ENCODE assay signal across 8 mouse cellular contexts in genomic region chr11:98785772-98786281, GRCm38 (mm10). TPM values are rescaled to one million over a fixed set of nuclear protein-coding genes. Genes with fewer than 3 reads are reported as not detected.
DNase-seq lines count a peak whose midpoint lies in the region; ATAC-seq and TF ChIP-seq lines count a peak whose summit lies in the region.

No protein-coding gene starts in this region.

- peak; percentile 57 for DNase-seq in CD4-positive helper T cell, adult 2 months (ENCODE audit: low read depth, low spot score)
- DNase-seq in adrenal gland, postnatal 36 days = peak; percentile 76 to 84
- DNase-seq in forebrain, embryonic 10.5 days (ENCODE audit: extremely low spot score, low spot score) = peak; percentile 62
- DNase-seq in kidney, postnatal 0 days (ENCODE audit: low spot score) = peak; percentile 94
- no peak for DNase-seq in liver, embryonic 14.5 days (ENCODE audit: low read depth in 3 of 3, low spot score in 3 of 3)
- DNase-seq in thymus, postnatal 10 days (ENCODE audit: low spot score in 2 of 2) = peak; percentile 64 to 75

- no peak for ATAC-seq in heart, embryonic 14.5 days (ENCODE audit: insufficient number of reproducible peaks, insufficient read depth, low FRiP score, low read depth)
- ATAC-seq in kidney, postnatal 0 days (replicated peaks; ENCODE audit: low FRiP score, low read depth) = no peak
- no peak for ATAC-seq in liver, embryonic 14.5 days (ENCODE audit: insufficient read depth)
- no peak for ATAC-seq in neural tube, embryonic 13.5 days (ENCODE audit: low read depth)

- peak overlapping the region; percentile 59 for H3K4me2 ChIP-seq in heart, embryonic 14.5 days (ENCODE audit: low read length)
- peak overlapping the region; percentile 53 for H3K4me2 ChIP-seq in kidney, postnatal 0 days (ENCODE audit: low read length)
- peak overlapping the region; percentile 20 for H3K4me2 ChIP-seq in liver, embryonic 14.5 days (ENCODE audit: low read depth)
- H3K4me2 ChIP-seq in neural tube, embryonic 13.5 days = peak overlapping the region; percentile 44

- H3K27me3 ChIP-seq in forebrain, embryonic 10.5 days (ENCODE audit: poor library complexity, severe bottlenecking) = peaks cover 20% of the 10 kb centered on the region
- no peaks in the 10 kb centered on the region for H3K27me3 ChIP-seq in heart, embryonic 14.5 days (ENCODE audit: control insufficient read depth, insufficient read depth, low read length)
- no peaks in the 10 kb centered on the region for H3K27me3 ChIP-seq in kidney, postnatal 0 days (ENCODE audit: insufficient read depth, low read length)
- no peaks in the 10 kb centered on the region for H3K27me3 ChIP-seq in liver, embryonic 14.5 days (ENCODE audit: control insufficient read depth, insufficient read depth, low read length)
- H3K27me3 ChIP-seq in neural tube, embryonic 13.5 days = no peaks in the 10 kb centered on the region

- H3K27ac ChIP-seq in forebrain, embryonic 10.5 days = peak overlapping the region; percentile 83
- peak overlapping the region; percentile 90 to 98 for H3K27ac ChIP-seq in heart, embryonic 14.5 days (replicated peaks in 1 of 2; ENCODE audit: control insufficient read depth in 1 of 2, insufficient read depth in 1 of 2, low read depth in 2 of 2, low read length in 2 of 2)
- H3K27ac ChIP-seq in kidney, postnatal 0 days = peak overlapping the region; percentile 99
- H3K27ac ChIP-seq in liver, embryonic 14.5 days = no peak overlapping the region
- H3K27ac ChIP-seq in neural tube, embryonic 13.5 days (replicated peaks) = peak overlapping the region; percentile 89

- H3K36me3 ChIP-seq in forebrain, embryonic 10.5 days (replicated peaks) = no peaks in the 10 kb centered on the region
- H3K36me3 ChIP-seq in heart, embryonic 14.5 days (ENCODE audit: control insufficient read depth, insufficient read depth, low read length) = no peaks in the 10 kb centered on the region
- H3K36me3 ChIP-seq in kidney, postnatal 0 days (ENCODE audit: insufficient read depth, low read length) = no peaks in the 10 kb centered on the region
- no peaks in the 10 kb centered on the region for H3K36me3 ChIP-seq in liver, embryonic 14.5 days (replicated peaks; ENCODE audit: control insufficient read depth, insufficient read depth, low read depth)
- no peaks in the 10 kb centered on the region for H3K36me3 ChIP-seq in neural tube, embryonic 13.5 days

- WGBS in forebrain, embryonic 10.5 days = 11% methylated on average over 12 of the region's 12 CpGs
- WGBS in heart, embryonic 14.5 days = 3% methylated on average over 12 of the region's 12 CpGs
- 2% methylated on average over 12 of the region's 12 CpGs for WGBS in kidney, postnatal 0 days
- 7% methylated on average over 12 of the region's 12 CpGs for WGBS in liver, embryonic 14.5 days (ENCODE audit: insufficient replicate concordance)
- WGBS in neural tube, embryonic 13.5 days = 12% methylated on average over 12 of the region's 12 CpGs

- no peak for TF ChIP-seq EP300 in liver, embryonic 14.5 days (IDR thresholded peaks at IDR 0.05; ENCODE audit: low read depth)

- H3K4me3 ChIP-seq in forebrain, embryonic 10.5 days = peak overlapping the region; percentile 34
- peak overlapping the region; percentile 1 to 9; a peak in 2 of 4 replicates for H3K4me3 ChIP-seq in heart, embryonic 14.5 days (ENCODE audit: control insufficient read depth in 1 of 2, insufficient read depth in 1 of 2, low read depth in 1 of 2, low read length in 2 of 2)
- 0 out of 2 replicates have a peak overlapping the region, but pooled peaks have one; percentile 1 for H3K4me3 ChIP-seq in kidney, postnatal 0 days (replicated peaks; ENCODE audit: low read depth, low read length)
- no peak overlapping the region for H3K4me3 ChIP-seq in liver, embryonic 14.5 days (ENCODE audit: insufficient read depth in 1 of 2, low read depth in 2 of 2, low read length in 2 of 2)
- 0 out of 2 replicates have a peak overlapping the region, but pooled peaks have one; percentile 9 for H3K4me3 ChIP-seq in neural tube, embryonic 13.5 days

- peak; percentile 71 for TF ChIP-seq CTCF in kidney, postnatal 0 days (IDR thresholded peaks at IDR 0.05; ENCODE audit: low read depth)
- peak; percentile 48 for TF ChIP-seq CTCF in liver, embryonic 14.5 days (IDR thresholded peaks at IDR 0.05; ENCODE audit: low read depth)

- H3K4me1 ChIP-seq in forebrain, embryonic 10.5 days = peaks cover 84% of the 10 kb centered on the region
- H3K4me1 ChIP-seq in heart, embryonic 14.5 days (ENCODE audit: control insufficient read depth in 2 of 2, insufficient read depth in 2 of 2, low read length in 2 of 2) = peaks cover 53 to 65% of the 10 kb centered on the region in 2 experiments
- H3K4me1 ChIP-seq in kidney, postnatal 0 days (replicated peaks; ENCODE audit: insufficient read depth, low read length) = peaks cover 60% of the 10 kb centered on the region
- peaks cover 27 to 56% of the 10 kb centered on the region in 2 experiments for H3K4me1 ChIP-seq in liver, embryonic 14.5 days (replicated peaks; ENCODE audit: control insufficient read depth in 2 of 2, insufficient read depth in 2 of 2, low read length in 1 of 2)
- H3K4me1 ChIP-seq in neural tube, embryonic 13.5 days (replicated peaks) = peaks cover 77% of the 10 kb centered on the region

- peak overlapping the region; percentile 70 for H3K9ac ChIP-seq in heart, embryonic 14.5 days (ENCODE audit: low read length)
- H3K9ac ChIP-seq in kidney, postnatal 0 days (ENCODE audit: low read depth, low read length) = peak overlapping the region; percentile 40; the same call in 1 of the 2 replicates
- H3K9ac ChIP-seq in liver, embryonic 14.5 days (replicated peaks) = no peak overlapping the region
- H3K9ac ChIP-seq in neural tube, embryonic 13.5 days = peak overlapping the region; percentile 45

- no peaks in the 10 kb centered on the region for H3K9me3 ChIP-seq in forebrain, embryonic 10.5 days
- no peaks in the 10 kb centered on the region for H3K9me3 ChIP-seq in heart, embryonic 14.5 days (ENCODE audit: control insufficient read depth, low read length)
- H3K9me3 ChIP-seq in kidney, postnatal 0 days (replicated peaks; ENCODE audit: low read length) = no peaks in the 10 kb centered on the region
- H3K9me3 ChIP-seq in liver, embryonic 14.5 days (ENCODE audit: control insufficient read depth, low read length) = no peaks in the 10 kb centered on the region
- no peaks in the 10 kb centered on the region for H3K9me3 ChIP-seq in neural tube, embryonic 13.5 days

RNA-seq across cellular contexts. Expression of gene Msl1, which starts 9.5 kb away (rescaled TPM):
- 100 to 1,000 TPM in 1 of 2 experiments, 10 to 100 TPM in 1; 94.2 to 106 TPM for total RNA-seq in adrenal gland, postnatal 36 days (2021)
- 22.9 and 24.1 TPM in 2 replicates for polyA plus RNA-seq in forebrain, embryonic 10.5 days (2016; fragmentation: Nextera tagmentation; extraction: Ambion mirVana)
- 13.3 and 15.3 TPM in 2 replicates for polyA plus RNA-seq in heart, embryonic 14.5 days (2014; fragmentation: Nextera tagmentation; extraction: Ambion mirVana)
- polyA plus RNA-seq in kidney, postnatal 0 days (2015; fragmentation: Nextera tagmentation; extraction: Ambion mirVana) = 17.8 and 19.3 TPM in 2 replicates
- polyA plus RNA-seq in liver, embryonic 14.5 days (2012; rRNA removed) = 11.5 and 15.8 TPM in 2 replicates
- polyA plus RNA-seq in liver, embryonic 14.5 days (2014; fragmentation: Nextera tagmentation; extraction: Ambion mirVana) = 4.5 and 4.9 TPM in 2 replicates
- polyA plus RNA-seq in neural tube, embryonic 13.5 days (2015; fragmentation: Nextera tagmentation; extraction: Ambion mirVana) = 31.5 and 33.2 TPM in 2 replicates

RNA-seq across cellular contexts. Expression of gene Nr1d1, which starts 10.7 kb away (rescaled TPM):
- total RNA-seq in adrenal gland, postnatal 36 days (2021) = 100 to 1,000 TPM; 116 to 171 TPM
- 1.5 TPM in 2 replicates for polyA plus RNA-seq in forebrain, embryonic 10.5 days (2016; fragmentation: Nextera tagmentation; extraction: Ambion mirVana)
- polyA plus RNA-seq in heart, embryonic 14.5 days (2014; fragmentation: Nextera tagmentation; extraction: Ambion mirVana) = 6.0 and 6.4 TPM in 2 replicates
- 3.1 and 3.5 TPM in 2 replicates for polyA plus RNA-seq in kidney, postnatal 0 days (2015; fragmentation: Nextera tagmentation; extraction: Ambion mirVana)
- polyA plus RNA-seq in liver, embryonic 14.5 days (2012; rRNA removed) = 0.54 and 0.65 TPM in 2 replicates
- 0.56 and 0.58 TPM in 2 replicates for polyA plus RNA-seq in liver, embryonic 14.5 days (2014; fragmentation: Nextera tagmentation; extraction: Ambion mirVana)
- 3.4 and 3.6 TPM in 2 replicates for polyA plus RNA-seq in neural tube, embryonic 13.5 days (2015; fragmentation: Nextera tagmentation; extraction: Ambion mirVana)

RNA-seq across cellular contexts. Expression of gene Casc3, which starts 18.9 kb away (rescaled TPM):
- total RNA-seq in adrenal gland, postnatal 36 days (2021) = 10 to 100 TPM; 29.6 to 34.3 TPM
- 45.7 and 49.7 TPM in 2 replicates for polyA plus RNA-seq in forebrain, embryonic 10.5 days (2016; fragmentation: Nextera tagmentation; extraction: Ambion mirVana)
- polyA plus RNA-seq in heart, embryonic 14.5 days (2014; fragmentation: Nextera tagmentation; extraction: Ambion mirVana) = 22.6 and 22.9 TPM in 2 replicates
- polyA plus RNA-seq in kidney, postnatal 0 days (2015; fragmentation: Nextera tagmentation; extraction: Ambion mirVana) = 24.6 and 25.7 TPM in 2 replicates
- polyA plus RNA-seq in liver, embryonic 14.5 days (2012; rRNA removed) = 12.2 and 12.7 TPM in 2 replicates
- polyA plus RNA-seq in liver, embryonic 14.5 days (2014; fragmentation: Nextera tagmentation; extraction: Ambion mirVana) = 11.5 and 13.0 TPM in 2 replicates
- 55.1 and 57.7 TPM in 2 replicates for polyA plus RNA-seq in neural tube, embryonic 13.5 days (2015; fragmentation: Nextera tagmentation; extraction: Ambion mirVana)

RNA-seq across cellular contexts. Expression of gene Thra, which starts 45.4 kb away (rescaled TPM):
- total RNA-seq in adrenal gland, postnatal 36 days (2021) = 10 to 100 TPM; 69.2 to 91.7 TPM
- polyA plus RNA-seq in forebrain, embryonic 10.5 days (2016; fragmentation: Nextera tagmentation; extraction: Ambion mirVana) = 9.5 and 10.9 TPM in 2 replicates
- polyA plus RNA-seq in heart, embryonic 14.5 days (2014; fragmentation: Nextera tagmentation; extraction: Ambion mirVana) = 45.3 and 55.6 TPM in 2 replicates
- 26.1 TPM in 2 replicates for polyA plus RNA-seq in kidney, postnatal 0 days (2015; fragmentation: Nextera tagmentation; extraction: Ambion mirVana)
- polyA plus RNA-seq in liver, embryonic 14.5 days (2012; rRNA removed) = 14.6 and 15.6 TPM in 2 replicates
- 8.3 and 10.0 TPM in 2 replicates for polyA plus RNA-seq in liver, embryonic 14.5 days (2014; fragmentation: Nextera tagmentation; extraction: Ambion mirVana)
- polyA plus RNA-seq in neural tube, embryonic 13.5 days (2015; fragmentation: Nextera tagmentation; extraction: Ambion mirVana) = 89.5 and 94.4 TPM in 2 replicates

RNA-seq across cellular contexts. Expression of gene Rapgefl1, which starts 50.8 kb away (rescaled TPM):
- under 1 TPM; 0.46 to 0.69 TPM for total RNA-seq in adrenal gland, postnatal 36 days (2021)
- 1.00 and 1.2 TPM in 2 replicates for polyA plus RNA-seq in forebrain, embryonic 10.5 days (2016; fragmentation: Nextera tagmentation; extraction: Ambion mirVana)
- polyA plus RNA-seq in heart, embryonic 14.5 days (2014; fragmentation: Nextera tagmentation; extraction: Ambion mirVana) = 0.82 and 0.95 TPM in 2 replicates
- 0.77 and 1.0 TPM in 2 replicates for polyA plus RNA-seq in kidney, postnatal 0 days (2015; fragmentation: Nextera tagmentation; extraction: Ambion mirVana)
- polyA plus RNA-seq in liver, embryonic 14.5 days (2012; rRNA removed) = 0.52 and 0.55 TPM in 2 replicates
- polyA plus RNA-seq in liver, embryonic 14.5 days (2014; fragmentation: Nextera tagmentation; extraction: Ambion mirVana) = 0.05 and 0.06 TPM in 2 replicates
- 5.6 and 6.7 TPM in 2 replicates for polyA plus RNA-seq in neural tube, embryonic 13.5 days (2015; fragmentation: Nextera tagmentation; extraction: Ambion mirVana)

Comparison
In these comparisons a context has a peak if more than half of its experiments do, and no peak if none do; other contexts are left out.
1. DNase-seq: peak in CD4-positive helper T cell, adult 2 months (single experiment), adrenal gland, postnatal 36 days (2 of 2), forebrain, embryonic 10.5 days (single experiment), kidney, postnatal 0 days (single experiment) and thymus, postnatal 10 days (2 of 2); none in liver, embryonic 14.5 days (0 of 3).
2. H3K4me3 ChIP-seq: peak in forebrain, embryonic 10.5 days (single experiment), heart, embryonic 14.5 days (2 of 2), kidney, postnatal 0 days (single experiment) and neural tube, embryonic 13.5 days (single experiment); none in liver, embryonic 14.5 days (0 of 2).
3. Peak in every context shown above with its lines, with median percentiles within 50 percentile points of each other: H3K4me2 ChIP-seq.